Mouse (Mus musculus): ENCODE measurements around the gene Rasgrp1.

Rasgrp1 gene

GRCm38 (mm10) chr2:117250001-117250510, 92.7 kb downstream of the Rasgrp1 start:
- DNase-seq (ENCODE audit: low read depth, low spot score), result no peak

- peak; percentile 86 for DNase-seq (ENCODE audit: low read depth, low spot score)
These were observed 93.4 kb downstream of the Rasgrp1 start, which contains the start of gene Fam98b for GRCm38 (mm10) chr2:117249255-117250000. TSS of gene Fam98b (plus strand) at chr2:117249739.

GRCm38 (mm10) chr2:117241953-117242352, 100.8 kb downstream of the Rasgrp1 start:
- DNase-seq (ENCODE audit: low read depth, low spot score), result no peak

GRCm38 (mm10) chr2:117231257-117231656, 111.5 kb downstream of the Rasgrp1 start:
- DNase-seq (ENCODE audit: low read depth, low spot score), result peak; percentile 60

GRCm38 (mm10) chr2:117230261-117230660, 112.5 kb downstream of the Rasgrp1 start:
- DNase-seq (ENCODE audit: low read depth, low spot score), result no peak

All from brain, embryonic 18.5 days (tissue).